Mouse (Mus musculus) brain, embryonic 14.5 days (tissue): ENCODE results near the gene Megf11.

Experiments used
- CTCF ChIP-seq: fragments of 200-500 bp; IDR thresholded peaks from 2 replicates; pipeline ENCODE4 v1.5.1; 2012; ENCODE audit warnings: inconsistent platforms, mild to moderate bottlenecking, moderate library complexity, borderline replicate concordance; ENCODE audit not compliant: insufficient read depth, insufficient read length; ENCODE audit errors: extremely low read depth
- POLR2A ChIP-seq: fragments of 200-500 bp; IDR thresholded peaks from 2 replicates; pipeline ENCODE4 v1.6.1; 2012; ENCODE audit warnings: mild to moderate bottlenecking, inconsistent platforms, borderline replicate concordance; ENCODE audit not compliant: poor library complexity, insufficient read depth, insufficient read length, severe bottlenecking; ENCODE audit errors: extremely low read depth

DNA sequence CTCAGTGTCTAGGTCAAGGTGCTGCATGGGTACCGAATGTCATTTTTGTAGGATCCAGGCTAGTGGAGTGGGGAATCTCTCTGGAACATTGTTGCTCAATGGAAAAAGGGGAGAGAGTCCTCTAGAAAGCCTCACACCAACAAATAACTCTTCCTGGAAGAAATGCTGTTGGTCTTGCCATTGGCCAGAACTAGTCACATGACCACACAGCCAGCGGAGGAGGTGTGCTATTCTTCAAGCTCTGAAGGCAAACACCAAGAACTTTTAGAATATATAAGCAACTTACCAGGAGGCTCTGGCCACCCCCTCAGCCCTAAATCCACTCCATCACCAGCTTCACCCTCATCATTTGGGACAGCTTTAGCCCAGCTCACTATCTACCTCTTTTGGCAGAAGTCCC, 41.8 kb upstream of the Megf11 start:
- TF ChIP-seq POLR2A (no peak), CTCF (no peak)
